Mouse (Mus musculus) midbrain, embryonic 12.5 days (tissue): ENCODE results near the gene Rrp8. TPM values are rescaled to one million over a fixed set of nuclear protein-coding genes. Genes with fewer than 3 reads are reported as not detected.

Source experiments
- ATAC-seq: fragments of 200-750 bp; cut with Nextera tagmentation; 2 replicates; pipeline ENCODE4 v1.8.0; 2017; ENCODE audit warnings: low read depth, moderate TSS enrichment, moderate library complexity; ENCODE audit not compliant: low FRiP score
- H3K27ac ChIP-seq: fragments of 300-500 bp; sonication (generic); replicated peaks from 2 replicates; pipeline ENCODE4 v1.5.1; 2016; ENCODE audit warnings: mild to moderate bottlenecking
- H3K27me3 ChIP-seq: fragments of 300-500 bp; sonication (generic); 2 replicates; pipeline ENCODE4 v1.6.1; 2016; ENCODE audit warnings: mild to moderate bottlenecking
- H3K36me3 ChIP-seq: fragments of 300-500 bp; sonication (generic); 2 replicates; pipeline ENCODE4 v1.6.1; 2016
- H3K4me1 ChIP-seq: fragments of 300-500 bp; sonication (generic); 2 replicates; pipeline ENCODE4 v1.6.1; 2016
- H3K4me2 ChIP-seq: fragments of 300-500 bp; sonication (generic); replicated peaks from 2 replicates; pipeline ENCODE4 v1.6.1; 2016; ENCODE audit warnings: mild to moderate bottlenecking, moderate library complexity
- H3K4me3 ChIP-seq: fragments of 300-500 bp; sonication (generic); 2 replicates; pipeline ENCODE4 v1.5.1; 2016; ENCODE audit warnings: mild to moderate bottlenecking
- H3K9ac ChIP-seq: fragments of 300-500 bp; sonication (generic); replicated peaks from 2 replicates; pipeline ENCODE4 v1.6.1; 2016; ENCODE audit warnings: mild to moderate bottlenecking, moderate library complexity
- H3K9me3 ChIP-seq: fragments of 300-500 bp; sonication (generic); 2 replicates; pipeline ENCODE4 v1.6.1; 2016; ENCODE audit warnings: mild to moderate bottlenecking
- WGBS: fragments of 180-500 bp; shearing (Covaris S2); methylation state at CpG from one replicate; pipeline ENCODE4 v1.1.7; 2016; 5-methylcytosine and 5-hydroxymethylcytosine counted together
- polyA plus RNA-seq: library from polyadenylated mRNA; unstranded; fragments of >200 nt; fragmentation: Nextera tagmentation; extraction: Ambion mirVana; gene quantifications from 2 replicates; pipeline ENCODE4 v1.2.1, GENCODE M21; 2016

Gene Rrp8
- polyA plus RNA-seq, 1 experiment from 2014 or later, result 40.1 TPM

- Histone ChIP-seq H3K4me3 (no peak overlapping the region), H3K9me3 (no peaks in the 10 kb centered on the region), H3K4me1 (peaks cover 28% of the 10 kb centered on the region), H3K9ac (no peak overlapping the region), H3K4me2 (no peak overlapping the region), H3K27ac (no peak overlapping the region), H3K27me3 (no peaks in the 10 kb centered on the region), H3K36me3 (peaks cover 53% of the 10 kb centered on the region)
- ATAC-seq, result no peak
- WGBS, result 98% methylated on average over 11 of the region's 11 CpGs
These were observed 3.3 kb downstream of the Rrp8 start for GRCm38 (mm10) chr7:105733836-105734235.

GRCm38 (mm10) chr7:105728701-105729428, 8.3 kb downstream of the Rrp8 start:
- no peaks in the 10 kb centered on the region for H3K27me3 ChIP-seq
- H3K9me3 ChIP-seq, result no peaks in the 10 kb centered on the region
- H3K36me3 ChIP-seq, result peaks cover 43% of the 10 kb centered on the region
- WGBS, result 38% methylated on average over 6 of the region's 6 CpGs
- H3K27ac ChIP-seq, result peak overlapping the region; percentile 58
- peak; percentile 67 for ATAC-seq
- H3K4me1 ChIP-seq, result peaks cover 9% of the 10 kb centered on the region; the same call in 1 of the 2 replicates
- H3K9ac ChIP-seq, result no peak overlapping the region
- no peak overlapping the region for H3K4me2 ChIP-seq
- no peak overlapping the region for H3K4me3 ChIP-seq

DNA sequence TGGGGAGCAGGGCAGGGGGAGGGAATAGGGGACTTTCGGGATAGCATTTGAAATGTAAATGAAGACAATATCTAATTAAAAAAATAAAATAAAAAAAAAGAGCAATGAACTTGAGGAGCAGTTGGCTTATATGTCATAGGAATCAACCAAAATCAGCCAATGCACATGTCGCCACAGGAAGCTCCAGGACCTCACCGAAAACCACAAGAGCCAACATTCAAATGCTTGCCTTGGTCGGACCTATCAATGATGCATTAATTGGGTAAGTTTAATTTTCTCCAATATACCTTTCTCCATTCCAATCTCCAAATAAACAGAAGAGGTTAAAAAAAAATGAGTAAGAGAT, 10.2 kb downstream of the Rrp8 start:
- no peak overlapping the region for H3K27ac ChIP-seq
- H3K36me3 ChIP-seq, result peaks cover 24% of the 10 kb centered on the region
- H3K4me2 ChIP-seq, result no peak overlapping the region
- H3K4me1 ChIP-seq, result peaks cover 9% of the 10 kb centered on the region; the same call in 1 of the 2 replicates
- 94% methylated on average over 4 of the region's 4 CpGs for WGBS
- H3K27me3 ChIP-seq, result no peaks in the 10 kb centered on the region
- no peak for ATAC-seq
- H3K9ac ChIP-seq, result peak overlapping the region; percentile 31; the same call in 1 of the 2 replicates
- H3K9me3 ChIP-seq, result no peaks in the 10 kb centered on the region
- no peak overlapping the region for H3K4me3 ChIP-seq

DNA sequence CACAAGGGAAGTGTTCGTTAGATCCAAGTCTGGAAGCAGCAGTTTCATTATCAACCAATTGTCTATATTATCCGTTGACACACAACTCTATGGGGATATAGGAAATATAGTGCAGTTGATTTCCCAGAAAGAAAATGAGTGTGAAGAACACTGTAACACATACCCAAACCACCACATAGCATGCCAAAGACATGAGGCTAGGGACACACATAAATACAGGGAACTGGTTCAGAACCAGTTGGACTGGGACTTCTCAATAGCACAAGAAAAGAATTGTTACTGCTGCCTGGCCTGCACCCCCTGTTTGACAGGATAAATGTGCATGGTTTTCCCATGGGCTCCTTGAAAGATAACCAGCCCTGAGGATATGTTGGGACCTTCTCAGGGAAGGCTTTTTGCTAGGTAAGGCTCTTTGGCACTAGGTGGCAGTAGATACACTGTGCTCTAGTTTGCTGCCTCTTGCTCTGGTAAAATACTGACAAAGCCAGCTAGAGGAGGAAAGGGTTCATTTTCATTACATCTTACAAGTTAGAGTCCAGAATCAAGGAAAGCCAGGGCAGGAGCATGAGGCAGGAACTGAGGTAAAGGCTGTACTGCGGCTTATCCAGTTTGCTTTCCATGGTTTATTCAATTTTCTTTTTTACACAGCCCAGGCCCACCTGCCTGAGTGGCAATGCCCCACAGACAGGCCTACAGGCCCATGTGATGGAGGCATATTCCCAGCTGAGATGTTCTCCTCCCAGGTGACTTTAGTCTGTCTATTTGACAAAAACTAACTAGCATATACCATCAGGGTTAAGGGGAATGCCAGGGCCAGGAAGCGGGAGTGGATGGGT, 10.8 kb downstream of the Rrp8 start:
- 84% methylated on average over 4 of the region's 4 CpGs for WGBS
- H3K9ac ChIP-seq, result peak overlapping the region; percentile 31; the same call in 1 of the 2 replicates
- peak; percentile 77 for ATAC-seq
- H3K4me2 ChIP-seq, result no peak overlapping the region
- H3K27ac ChIP-seq, result 0 out of 2 replicates have a peak overlapping the region, but pooled peaks have one; percentile 30
- peaks cover 9% of the 10 kb centered on the region; the same call in 1 of the 2 replicates for H3K4me1 ChIP-seq
- peaks cover 18% of the 10 kb centered on the region for H3K36me3 ChIP-seq
- H3K9me3 ChIP-seq, result no peaks in the 10 kb centered on the region
- no peak overlapping the region for H3K4me3 ChIP-seq
- no peaks in the 10 kb centered on the region for H3K27me3 ChIP-seq

DNA sequence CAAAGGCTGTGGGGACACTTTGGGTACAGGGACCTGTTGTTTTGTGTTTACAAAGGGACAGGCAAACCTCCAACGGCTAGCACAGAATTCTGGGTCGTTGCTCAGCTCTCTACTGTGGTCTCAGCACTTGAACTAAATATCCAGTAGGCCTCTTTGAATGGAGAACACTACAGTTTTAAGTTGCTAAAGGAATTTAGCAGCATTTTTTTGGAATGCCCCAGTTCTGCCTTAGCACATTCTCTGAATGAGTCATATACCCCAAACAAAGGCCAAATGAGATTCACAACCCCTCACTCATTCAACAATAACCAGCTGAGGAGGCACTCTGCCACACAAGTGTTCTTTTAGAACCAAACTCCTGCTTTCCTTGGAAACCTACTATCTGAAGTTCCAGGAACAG, 15.3 kb downstream of the Rrp8 start:
- no peak overlapping the region for H3K4me3 ChIP-seq
- H3K36me3 ChIP-seq, result no peaks in the 10 kb centered on the region
- H3K4me1 ChIP-seq, result no peaks in the 10 kb centered on the region
- no peak overlapping the region for H3K9ac ChIP-seq
- no peaks in the 10 kb centered on the region for H3K27me3 ChIP-seq
- no peak overlapping the region for H3K27ac ChIP-seq
- H3K9me3 ChIP-seq, result no peaks in the 10 kb centered on the region
- WGBS, result 84% methylated on average over 2 of the region's 2 CpGs
- H3K4me2 ChIP-seq, result no peak overlapping the region
- ATAC-seq, result no peak

DNA sequence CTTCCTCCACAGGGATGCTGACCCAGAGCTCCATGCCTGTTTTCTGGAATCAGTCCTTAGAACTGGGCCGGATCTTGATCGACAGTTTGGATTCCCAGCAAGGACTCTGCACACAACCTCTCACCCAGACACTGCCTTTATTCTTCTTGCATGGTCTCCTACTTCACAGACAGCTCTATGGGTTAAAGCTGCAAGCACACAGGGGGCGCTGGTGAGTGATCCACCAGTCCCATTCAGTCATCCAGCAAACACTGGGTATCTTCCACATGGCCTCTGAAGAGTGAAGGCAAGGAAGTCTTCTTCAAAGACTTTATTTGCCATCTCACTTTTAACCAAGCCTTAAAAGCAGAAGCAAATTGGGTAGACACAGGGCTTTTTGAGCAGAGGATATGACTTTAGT, 21.8 kb downstream of the Rrp8 start:
- H3K9ac ChIP-seq, result no peak overlapping the region
- WGBS, result 61% methylated on average over 3 of the region's 3 CpGs
- no peak for ATAC-seq

GRCm38 (mm10) chr7:105708733-105709132, 28.5 kb downstream of the Rrp8 start:
- no peaks in the 10 kb centered on the region for H3K36me3 ChIP-seq
- 90% methylated on average over 5 of the region's 5 CpGs for WGBS
- H3K4me2 ChIP-seq, result no peak overlapping the region
- no peak for ATAC-seq
- H3K27me3 ChIP-seq, result no peaks in the 10 kb centered on the region
- H3K4me3 ChIP-seq, result no peak overlapping the region
- no peak overlapping the region for H3K27ac ChIP-seq
- no peaks in the 10 kb centered on the region for H3K4me1 ChIP-seq
- no peak overlapping the region for H3K9ac ChIP-seq
- H3K9me3 ChIP-seq, result no peaks in the 10 kb centered on the region

More for the DNA sequence above, 21.8 kb downstream of the Rrp8 start:
- no peak overlapping the region for H3K27ac ChIP-seq
- no peak overlapping the region for H3K4me3 ChIP-seq
- H3K27me3 ChIP-seq, result no peaks in the 10 kb centered on the region
- no peaks in the 10 kb centered on the region for H3K4me1 ChIP-seq
- no peak overlapping the region for H3K4me2 ChIP-seq
- H3K36me3 ChIP-seq, result no peaks in the 10 kb centered on the region
- H3K9me3 ChIP-seq, result no peaks in the 10 kb centered on the region

DNA sequence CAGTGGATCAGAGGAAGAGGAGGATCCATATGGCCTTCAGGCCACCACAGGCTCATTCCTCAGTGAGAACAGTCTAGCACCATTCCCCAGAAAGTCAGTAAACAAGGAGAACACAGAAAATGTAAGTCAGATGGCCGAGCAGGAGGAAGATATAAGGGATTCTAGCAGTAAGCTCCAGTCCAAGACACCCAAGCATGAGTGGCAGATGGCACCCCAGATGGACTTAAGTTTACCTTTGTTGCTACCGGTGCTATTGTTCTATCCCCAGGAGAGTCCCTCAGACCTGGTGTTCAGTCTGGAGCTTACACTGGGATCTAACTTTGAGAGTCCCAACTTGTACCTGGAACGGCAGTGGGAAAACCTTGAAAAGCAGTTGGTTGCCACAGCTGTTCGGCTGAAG, 33.4 kb downstream of the Rrp8 start:
- Histone ChIP-seq H3K27ac (no peak overlapping the region), H3K4me3 (no peak overlapping the region), H3K4me1 (no peaks in the 10 kb centered on the region), H3K27me3 (no peaks in the 10 kb centered on the region), H3K36me3 (no peaks in the 10 kb centered on the region), H3K4me2 (no peak overlapping the region), H3K9me3 (no peaks in the 10 kb centered on the region), H3K9ac (no peak overlapping the region)
- no peak for ATAC-seq
- 84% methylated on average over 4 of the region's 4 CpGs for WGBS

- Histone ChIP-seq H3K4me1 (no peaks in the 10 kb centered on the region), H3K36me3 (no peaks in the 10 kb centered on the region), H3K4me2 (no peak overlapping the region), H3K4me3 (no peak overlapping the region), H3K9me3 (no peaks in the 10 kb centered on the region), H3K9ac (no peak overlapping the region), H3K27ac (no peak overlapping the region), H3K27me3 (no peaks in the 10 kb centered on the region)
- no peak for ATAC-seq
- 86% methylated on average over 16 of the region's 16 CpGs for WGBS
These were observed 34.0 kb downstream of the Rrp8 start for GRCm38 (mm10) chr7:105703184-105703583.

DNA sequence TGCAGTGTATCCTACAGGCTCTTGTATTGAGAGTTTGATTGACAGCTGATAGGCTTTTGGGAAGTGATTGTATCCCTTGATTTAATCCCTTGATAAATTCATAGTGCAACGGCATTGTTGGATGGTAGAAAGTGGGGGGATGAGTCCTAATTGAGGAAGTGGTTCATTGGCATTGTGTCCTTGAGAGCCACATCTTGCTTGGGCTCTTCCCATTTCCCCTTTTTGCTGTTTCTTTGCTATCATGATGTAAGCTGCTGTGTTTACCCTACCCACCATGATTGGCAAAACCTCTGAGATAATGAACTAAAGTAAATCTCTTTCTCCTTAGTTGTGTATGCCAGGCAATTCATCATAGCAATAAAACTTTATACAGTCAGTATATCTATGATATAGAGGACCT, 46.3 kb downstream of the Rrp8 start:
- no peak for ATAC-seq
- H3K27ac ChIP-seq, result no peak overlapping the region
- no peaks in the 10 kb centered on the region for H3K4me1 ChIP-seq
- no peak overlapping the region for H3K4me3 ChIP-seq
- H3K36me3 ChIP-seq, result no peaks in the 10 kb centered on the region
- H3K9me3 ChIP-seq, result no peaks in the 10 kb centered on the region
- no peaks in the 10 kb centered on the region; the same call in 1 of the 2 replicates for H3K27me3 ChIP-seq
- WGBS, result 72% methylated on average over 1 of the region's 1 CpGs
- no peak overlapping the region for H3K4me2 ChIP-seq
- no peak overlapping the region for H3K9ac ChIP-seq

- Histone ChIP-seq H3K4me2 (peak overlapping the region; percentile 38), H3K36me3 (no peaks in the 10 kb centered on the region), H3K4me1 (no peaks in the 10 kb centered on the region), H3K27me3 (no peaks in the 10 kb centered on the region; the same call in 1 of the 2 replicates), H3K27ac (no peak overlapping the region), H3K4me3 (0 out of 2 replicates have a peak overlapping the region, but pooled peaks have one; percentile 13), H3K9ac (no peak overlapping the region), H3K9me3 (no peaks in the 10 kb centered on the region)
- 0 out of 2 replicates have a peak, but pooled peaks have one; percentile 34 for ATAC-seq
- WGBS, result 10% methylated on average over 13 of the region's 13 CpGs
These were observed 51.5 kb downstream of the Rrp8 start for GRCm38 (mm10) chr7:105685541-105686197.
